16 mouse cellular contexts compared by ENCODE assay signal in the genomic region with DNA sequence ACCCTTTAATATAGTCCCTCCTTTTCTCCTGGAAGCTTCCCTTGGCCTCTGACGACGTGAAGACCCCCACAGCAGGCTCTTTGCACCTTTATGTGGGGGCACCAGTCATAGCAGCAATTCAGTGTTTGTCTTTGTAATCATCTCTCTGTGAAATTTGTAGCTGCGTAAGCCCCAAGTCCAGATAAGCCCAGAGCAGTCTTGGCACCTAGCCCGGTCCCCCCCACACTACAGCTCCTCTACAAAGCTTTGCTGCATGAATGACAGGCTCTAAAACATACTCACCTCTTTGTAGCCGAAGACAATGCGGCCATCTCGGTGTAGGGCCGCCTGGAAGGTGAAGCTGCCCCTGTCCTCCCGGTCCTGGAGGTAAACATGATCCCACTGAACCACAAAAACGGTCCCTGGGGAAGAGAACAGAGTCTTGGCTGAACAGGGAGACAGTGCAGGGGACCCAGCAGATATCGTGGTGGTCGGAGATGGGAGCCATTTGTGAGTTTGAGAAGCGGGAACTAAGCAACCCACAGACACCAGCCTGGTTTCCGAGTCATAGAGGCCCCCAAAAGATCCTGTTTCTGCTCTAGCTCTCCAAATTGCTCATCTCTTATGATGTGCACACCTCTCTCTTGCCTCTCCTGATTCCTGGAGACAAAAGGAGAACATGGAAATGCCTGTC. TPM values are rescaled to one million over a fixed set of nuclear protein-coding genes. Genes with fewer than 3 reads are reported as not detected.
DNase-seq lines count a peak whose midpoint lies in the region; ATAC-seq and TF ChIP-seq lines count a peak whose summit lies in the region.
"Had no signal": no experiment of that assay in that cellular context is flagged by ENCODE, and none has a peak within 500 bp of the region (broad histone marks: within the 10 kb centered on the region; RNA-seq: fewer than 3 reads in every experiment).

No protein-coding gene starts in this region.

- no peak overlapping the region for H3K9ac ChIP-seq in heart, embryonic 14.5 days (ENCODE audit: low read length)
- H3K9ac ChIP-seq in liver, embryonic 11.5 days (ENCODE audit: low read depth, low read length) = no peak overlapping the region; the same call in 1 of the 2 replicates
- H3K9ac ChIP-seq: embryonic facial prominence, embryonic 15.5 days; forebrain, embryonic 13.5 days; kidney, embryonic 15.5 days; liver, embryonic 13.5 days had no signal

- TF ChIP-seq POLR2A in brain, embryonic 14.5 days (IDR thresholded peaks at IDR 0.05; ENCODE audit: borderline replicate concordance, extremely low read depth, insufficient read depth, insufficient read length, poor library complexity, severe bottlenecking) = no peak

- intact Hi-C loops in heart, postnatal 25 days (cut with DNase I) = no loop called here
- intact Hi-C loops in gastrocnemius, adult 2 months (cut with DNase I) = no loop called here
- intact Hi-C loops in left cerebral cortex, postnatal 10 days (cut with DNase I) = no loop called here

- H3K27me3 ChIP-seq in heart, embryonic 14.5 days (ENCODE audit: control insufficient read depth, insufficient read depth, low read length) = no peaks in the 10 kb centered on the region; the same call in 1 of the 2 replicates
- H3K27me3 ChIP-seq in liver, embryonic 11.5 days (replicated peaks; ENCODE audit: control insufficient read depth, insufficient read depth, low read length) = no peaks in the 10 kb centered on the region; the same call in 1 of the 2 replicates
- H3K27me3 ChIP-seq: embryonic facial prominence, embryonic 15.5 days; forebrain, embryonic 13.5 days; kidney, embryonic 15.5 days; liver, embryonic 13.5 days had no signal

- no peaks in the 10 kb centered on the region for H3K9me3 ChIP-seq in heart, embryonic 14.5 days (ENCODE audit: control insufficient read depth, low read length)
- no peaks in the 10 kb centered on the region for H3K9me3 ChIP-seq in liver, embryonic 11.5 days (ENCODE audit: control insufficient read depth, low read length)
- H3K9me3 ChIP-seq: embryonic facial prominence, embryonic 15.5 days; forebrain, embryonic 13.5 days; kidney, embryonic 15.5 days; liver, embryonic 13.5 days had no signal

- no peak for TF ChIP-seq CTCF in brain, embryonic 14.5 days (IDR thresholded peaks at IDR 0.05; ENCODE audit: borderline replicate concordance, extremely low read depth, insufficient read depth, insufficient read length)
- no peak for TF ChIP-seq CTCF in gastrocnemius, adult 2 months (IDR thresholded peaks at IDR 0.05)

- H3K36me3 ChIP-seq in heart, embryonic 14.5 days (ENCODE audit: control insufficient read depth, insufficient read depth, low read length) = no peaks in the 10 kb centered on the region
- no peaks in the 10 kb centered on the region for H3K36me3 ChIP-seq in liver, embryonic 11.5 days (ENCODE audit: control insufficient read depth, insufficient read depth, low read length)
- H3K36me3 ChIP-seq: embryonic facial prominence, embryonic 15.5 days; kidney, embryonic 15.5 days; liver, embryonic 13.5 days had no signal

- DNase-seq in heart, postnatal 25 days (ENCODE audit: low spot score) = no peak
- DNase-seq in liver = peak; percentile 30
- no peak for DNase-seq in liver, embryonic 11.5 days (ENCODE audit: low spot score)
- peak; percentile 20 for DNase-seq in CD4-positive helper T cell, adult 2 months (ENCODE audit: low read depth, low spot score)
- DNase-seq in brain, embryonic 14.5 days (ENCODE audit: low read depth) = peak; percentile 43
- no peak for DNase-seq in gastrocnemius, adult 2 months
- no peak for DNase-seq in left cerebral cortex, postnatal 10 days (ENCODE audit: extremely low spot score in 1 of 2, low spot score in 2 of 2)
- DNase-seq: cerebellum, adult 9-11 months; left cerebral cortex, postnatal 4 days; liver, embryonic 13.5 days; lung, postnatal 10 days had no signal

- H3K4me1 ChIP-seq in heart, embryonic 14.5 days (ENCODE audit: control insufficient read depth in 2 of 2, insufficient read depth in 2 of 2, low read length in 2 of 2) = peaks cover 10% of the 10 kb centered on the region in 2 experiments
- peaks cover 8% of the 10 kb centered on the region for H3K4me1 ChIP-seq in liver, embryonic 11.5 days (replicated peaks; ENCODE audit: control insufficient read depth, insufficient read depth, low read length)

- H3K4me3 ChIP-seq in heart, embryonic 14.5 days (ENCODE audit: control insufficient read depth in 1 of 2, insufficient read depth in 1 of 2, low read depth in 1 of 2, low read length in 2 of 2) = no peak overlapping the region
- H3K4me3 ChIP-seq in liver, embryonic 11.5 days (ENCODE audit: low read depth, low read length) = no peak overlapping the region
- H3K4me3 ChIP-seq in gastrocnemius, adult 2 months = no peak overlapping the region
- H3K4me3 ChIP-seq: embryonic facial prominence, embryonic 15.5 days; forebrain, embryonic 13.5 days; kidney, embryonic 15.5 days; liver, embryonic 13.5 days; megakaryocyte, embryonic 14.5 days had no signal

- no peak overlapping the region for H3K27ac ChIP-seq in heart, embryonic 14.5 days (replicated peaks in 1 of 2; ENCODE audit: control insufficient read depth in 1 of 2, insufficient read depth in 1 of 2, low read depth in 2 of 2, low read length in 2 of 2)
- no peak overlapping the region for H3K27ac ChIP-seq in liver, embryonic 11.5 days (ENCODE audit: low read depth, low read length)
- H3K27ac ChIP-seq in gastrocnemius, adult 2 months = no peak overlapping the region
- H3K27ac ChIP-seq: embryonic facial prominence, embryonic 15.5 days; forebrain, embryonic 13.5 days; kidney, embryonic 15.5 days; liver, embryonic 13.5 days had no signal

- no peak for ATAC-seq in heart, embryonic 14.5 days (ENCODE audit: insufficient number of reproducible peaks, insufficient read depth, low FRiP score, low read depth)
- no peak for ATAC-seq in liver, embryonic 11.5 days (replicated peaks; ENCODE audit: low FRiP score)
- ATAC-seq: forebrain, embryonic 13.5 days had no signal

- peak overlapping the region; percentile 13; the same call in 1 of the 2 replicates for H3K4me2 ChIP-seq in heart, embryonic 14.5 days (ENCODE audit: low read length)
- H3K4me2 ChIP-seq in liver, embryonic 11.5 days = no peak overlapping the region
- H3K4me2 ChIP-seq: embryonic facial prominence, embryonic 15.5 days; forebrain, embryonic 13.5 days; kidney, embryonic 15.5 days; liver, embryonic 13.5 days had no signal

- 34% methylated on average over 14 of the region's 14 CpGs for WGBS in heart, embryonic 14.5 days
- 63% methylated on average over 14 of the region's 14 CpGs for WGBS in liver, embryonic 11.5 days

RNA-seq across cellular contexts. Expression of gene Plxdc1, which starts 31.6 kb away (rescaled TPM):
- polyA plus RNA-seq in heart, embryonic 14.5 days (2014; fragmentation: Nextera tagmentation; extraction: Ambion mirVana) = 0.43 and 0.66 TPM in 2 replicates
- 1 to 10 TPM; 5.4 to 6.0 TPM for total RNA-seq in heart, postnatal 25 days (2021)
- polyA plus RNA-seq in liver, embryonic 11.5 days (2014; fragmentation: Nextera tagmentation; extraction: Ambion mirVana) = 0.47 and 0.77 TPM in 2 replicates
- 0.67 and 0.90 TPM in 2 replicates for polyA plus RNA-seq in brain, embryonic 14.5 days (2012; rRNA removed)
- 1 to 10 TPM; 3.0 to 3.1 TPM for total RNA-seq in gastrocnemius, adult 2 months (2021)
- 1 to 10 TPM; 5.9 to 8.3 TPM for total RNA-seq in left cerebral cortex, postnatal 10 days (2021)

RNA-seq across cellular contexts. Expression of gene Arl5c, which starts 41.4 kb away (rescaled TPM):
- polyA plus RNA-seq in heart, embryonic 14.5 days (2014; fragmentation: Nextera tagmentation; extraction: Ambion mirVana) = 3.2 and 4.0 TPM in 2 replicates
- under 1 TPM; 0.57 to 0.92 TPM for total RNA-seq in heart, postnatal 25 days (2021)
- polyA plus RNA-seq in liver, embryonic 11.5 days (2014; fragmentation: Nextera tagmentation; extraction: Ambion mirVana) = 24.0 and 31.2 TPM in 2 replicates
- polyA plus RNA-seq in brain, embryonic 14.5 days (2012; rRNA removed) = 0.89 and 1.1 TPM in 2 replicates
- under 1 TPM; 0.31 to 0.47 TPM for total RNA-seq in gastrocnemius, adult 2 months (2021)
- 1 to 10 TPM; 2.6 to 3.7 TPM for total RNA-seq in left cerebral cortex, postnatal 10 days (2021)

Comparison
In these comparisons a context has a peak if more than half of its experiments do, and no peak if none do; other contexts are left out.
1. DNase-seq: peak in liver (single experiment), CD4-positive helper T cell, adult 2 months (single experiment) and brain, embryonic 14.5 days (single experiment); none in heart, postnatal 25 days (single experiment), liver, embryonic 11.5 days (single experiment), gastrocnemius, adult 2 months (single experiment) and left cerebral cortex, postnatal 10 days (0 of 2).